ENCODE assay signal across 9 mouse cellular contexts in genomic region chr6:89006997-89007396, GRCm38 (mm10).
DNase-seq lines count a peak whose midpoint lies in the region; ATAC-seq lines count a peak whose summit lies in the region.
"Had no signal": no experiment of that assay in that cellular context is flagged by ENCODE, and none has a peak within 500 bp of the region (broad histone marks: within the 10 kb centered on the region; RNA-seq: fewer than 3 reads in every experiment).

No protein-coding gene starts in this region.

- H3K4me3 ChIP-seq in heart, embryonic 15.5 days, result no peak overlapping the region
- no peak overlapping the region for H3K4me3 ChIP-seq in forebrain, embryonic 16.5 days (replicated peaks; ENCODE audit: low read length)
- no peak overlapping the region for H3K4me3 ChIP-seq in midbrain, embryonic 16.5 days (ENCODE audit: low read depth, low read length)

- H3K4me1 ChIP-seq in heart, embryonic 15.5 days (replicated peaks), result peaks cover 13% of the 10 kb centered on the region
- H3K4me1 ChIP-seq in forebrain, embryonic 16.5 days (replicated peaks; ENCODE audit: control insufficient read depth, insufficient read depth, low read length), result peaks cover 13% of the 10 kb centered on the region
- H3K4me1 ChIP-seq in midbrain, embryonic 16.5 days (ENCODE audit: control insufficient read depth, insufficient read depth, low read length), result peaks cover 24% of the 10 kb centered on the region

- intact Hi-C loops in heart, postnatal 14 days (cut with DNase I), result no loop called here

- H3K27ac ChIP-seq in heart, embryonic 15.5 days, result no peak overlapping the region
- peak overlapping the region; percentile 34; the same call in 1 of the 2 replicates for H3K27ac ChIP-seq in forebrain, embryonic 16.5 days (ENCODE audit: low read length)
- 0 out of 2 replicates have a peak overlapping the region, but pooled peaks have one; percentile 9 for H3K27ac ChIP-seq in midbrain, embryonic 16.5 days (ENCODE audit: low read length)

- H3K9ac ChIP-seq in heart, embryonic 15.5 days, result no peak overlapping the region
- no peak overlapping the region for H3K9ac ChIP-seq in forebrain, embryonic 16.5 days (replicated peaks; ENCODE audit: low read depth, low read length)
- no peak overlapping the region for H3K9ac ChIP-seq in midbrain, embryonic 16.5 days (ENCODE audit: low read depth, low read length)

- ATAC-seq in heart, embryonic 15.5 days (replicated peaks; ENCODE audit: insufficient number of reproducible peaks, insufficient read depth, low FRiP score, low read depth), result no peak
- ATAC-seq in forebrain, embryonic 16.5 days, result no peak
- no peak for ATAC-seq in midbrain, embryonic 16.5 days

- DNase-seq in heart, postnatal 14 days, result no peak
- peak; percentile 37 for DNase-seq in ZHBTc4 (ENCODE audit: low read depth, low spot score)
- DNase-seq in gastrocnemius, adult 18-20 months (ENCODE audit: low spot score), result no peak
- no peak for DNase-seq in adrenal gland, postnatal 14 days
- no peak for DNase-seq in thymus, postnatal 36 days
- DNase-seq: right cerebral cortex, postnatal 25 days had no signal

- no peaks in the 10 kb centered on the region; the same call in 1 of the 2 replicates for H3K27me3 ChIP-seq in heart, embryonic 15.5 days
- H3K27me3 ChIP-seq in forebrain, embryonic 16.5 days (replicated peaks; ENCODE audit: control insufficient read depth, insufficient read depth, low read length), result peaks cover 16% of the 10 kb centered on the region
- H3K27me3 ChIP-seq in midbrain, embryonic 16.5 days (ENCODE audit: control insufficient read depth, insufficient read depth, low read depth, low read length), result no peaks in the 10 kb centered on the region

- H3K36me3 ChIP-seq in heart, embryonic 15.5 days, result no peaks in the 10 kb centered on the region
- no peaks in the 10 kb centered on the region for H3K36me3 ChIP-seq in forebrain, embryonic 16.5 days (ENCODE audit: control insufficient read depth, insufficient read depth)
- H3K36me3 ChIP-seq in midbrain, embryonic 16.5 days (ENCODE audit: control insufficient read depth, insufficient read depth, low read length), result no peaks in the 10 kb centered on the region

- H3K4me2 ChIP-seq in heart, embryonic 15.5 days, result 0 out of 2 replicates have a peak overlapping the region, but pooled peaks have one; percentile 11
- peak overlapping the region; percentile 14; the same call in 1 of the 2 replicates for H3K4me2 ChIP-seq in forebrain, embryonic 16.5 days (ENCODE audit: low read length)
- H3K4me2 ChIP-seq in midbrain, embryonic 16.5 days (ENCODE audit: low read length), result no peak overlapping the region

- H3K9me3 ChIP-seq in heart, embryonic 15.5 days (replicated peaks), result no peaks in the 10 kb centered on the region
- H3K9me3 ChIP-seq in forebrain, embryonic 16.5 days (ENCODE audit: control insufficient read depth, low read length), result peaks cover 4% of the 10 kb centered on the region
- no peaks in the 10 kb centered on the region for H3K9me3 ChIP-seq in midbrain, embryonic 16.5 days (replicated peaks; ENCODE audit: control insufficient read depth, low read length, poor library complexity, severe bottlenecking)

- 44% methylated on average over 17 of the region's 17 CpGs for WGBS in heart, embryonic 15.5 days
- 17% methylated on average over 17 of the region's 17 CpGs for WGBS in forebrain, embryonic 16.5 days
- 16% methylated on average over 17 of the region's 17 CpGs for WGBS in midbrain, embryonic 16.5 days
